Mouse (Mus musculus): ENCODE measurements around the gene Mpdz. TPM values are rescaled to one million over a fixed set of nuclear protein-coding genes. Genes with fewer than 3 reads are reported as not detected.

Mpdz gene
- total RNA-seq, 1 experiment, result 12.7 TPM

DNA sequence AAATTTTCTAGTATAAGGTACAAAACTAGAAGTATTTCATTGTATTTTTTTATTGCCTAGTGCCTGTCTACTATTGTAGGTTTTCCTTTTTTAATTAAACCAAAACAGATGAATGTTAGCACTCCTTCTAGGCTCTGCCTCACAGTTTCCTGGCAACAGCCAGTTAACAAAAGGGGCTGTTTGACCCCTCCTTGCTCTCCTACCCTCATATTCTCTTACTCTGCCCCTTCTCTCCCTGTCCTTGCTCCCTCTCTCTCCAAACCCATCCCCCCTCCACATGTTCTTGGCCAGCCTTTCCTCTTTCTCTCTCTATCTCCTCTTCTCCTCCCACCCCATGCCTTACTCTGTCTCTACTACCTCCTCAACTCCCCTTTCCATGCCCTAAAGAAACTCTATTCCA lies 53.4 kb downstream of the Mpdz start:
- in situ Hi-C loops (cut with MboI; ENCODE audit: low sequenced_read_pairs in 2 of 2, unreplicated experiment in 2 of 2), result no loop called here
- no peaks in the 10 kb centered on the region for H3K36me3 ChIP-seq (ENCODE audit: control insufficient read depth, insufficient read depth, low read length, poor library complexity, severe bottlenecking)
- no peaks in the 10 kb centered on the region for H3K9me3 ChIP-seq (ENCODE audit: control insufficient read depth, insufficient read depth, low read depth, low read length)
- DNase-seq (ENCODE audit: low read depth, low spot score), result no peak
- TF ChIP-seq ZC3H11A (IDR thresholded peaks at IDR 0.05; ENCODE audit: borderline replicate concordance, low read depth, low read length), result no peak
- no peak for TF ChIP-seq HCFC1 (IDR thresholded peaks at IDR 0.05; ENCODE audit: borderline replicate concordance, insufficient read depth, low read length)
- TF ChIP-seq MAFK (IDR thresholded peaks at IDR 0.05; ENCODE audit: insufficient read depth, low read depth, low read length), result no peak
- TF ChIP-seq ZNF384 (IDR thresholded peaks at IDR 0.05; ENCODE audit: low read depth, low read length), result no peak
- TF ChIP-seq CHD2 (IDR thresholded peaks at IDR 0.05; ENCODE audit: low read depth, low read length), result no peak
- H3K27ac ChIP-seq (ENCODE audit: insufficient read depth, low read depth, low read length, poor library complexity, severe bottlenecking), result no peak overlapping the region
- no peak overlapping the region for H3K9ac ChIP-seq (ENCODE audit: insufficient read depth, low read depth, low read length, poor library complexity, severe bottlenecking)
- no peaks in the 10 kb centered on the region for H3K4me1 ChIP-seq (ENCODE audit: control insufficient read depth in 2 of 2, insufficient read depth in 2 of 2, low read length in 2 of 2, poor library complexity in 1 of 2)
- no peak overlapping the region for H3K4me3 ChIP-seq (ENCODE audit: insufficient read depth in 1 of 2, low read depth in 1 of 2, low read length in 2 of 2, poor library complexity in 1 of 2, severe bottlenecking in 1 of 2)

DNA sequence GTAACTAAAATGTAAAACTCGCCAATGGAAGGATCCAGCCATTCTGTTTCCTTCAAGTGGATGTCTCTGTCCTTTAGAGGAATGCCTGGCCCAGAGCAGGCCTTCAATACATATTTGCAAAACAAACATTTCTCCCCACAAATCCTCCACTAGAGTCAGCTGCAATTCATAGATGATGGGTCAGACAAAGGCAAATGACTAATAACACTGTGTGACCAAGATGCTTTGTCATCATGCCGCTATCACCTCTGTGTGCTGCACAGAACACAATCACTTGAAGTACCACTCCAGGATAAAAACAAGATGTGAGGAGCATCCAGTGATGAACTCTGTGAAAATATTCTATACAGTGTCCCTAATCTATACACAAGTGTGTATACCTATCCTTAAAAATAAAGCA lies 55.0 kb downstream of the Mpdz start:
- Histone ChIP-seq H3K36me3 (ENCODE audit: control insufficient read depth, insufficient read depth, low read length, poor library complexity, severe bottlenecking) (no peaks in the 10 kb centered on the region), H3K27ac (ENCODE audit: insufficient read depth, low read depth, low read length, poor library complexity, severe bottlenecking) (no peak overlapping the region), H3K9me3 (ENCODE audit: control insufficient read depth, insufficient read depth, low read depth, low read length) (no peaks in the 10 kb centered on the region), H3K4me3 (ENCODE audit: insufficient read depth in 1 of 2, low read depth in 1 of 2, low read length in 2 of 2, poor library complexity in 1 of 2, severe bottlenecking in 1 of 2) (no peak overlapping the region), H3K9ac (ENCODE audit: insufficient read depth, low read depth, low read length, poor library complexity, severe bottlenecking) (no peak overlapping the region), H3K4me1 (ENCODE audit: control insufficient read depth in 2 of 2, insufficient read depth in 2 of 2, low read length in 2 of 2, poor library complexity in 1 of 2) (no peaks in the 10 kb centered on the region)
- no peak for DNase-seq (ENCODE audit: low read depth, low spot score)
- TF ChIP-seq CHD2 (IDR thresholded peaks at IDR 0.05; ENCODE audit: low read depth, low read length) (no peak), HCFC1 (IDR thresholded peaks at IDR 0.05; ENCODE audit: borderline replicate concordance, insufficient read depth, low read length) (no peak), MAFK (IDR thresholded peaks at IDR 0.05; ENCODE audit: insufficient read depth, low read depth, low read length) (no peak), ZNF384 (IDR thresholded peaks at IDR 0.05; ENCODE audit: low read depth, low read length) (no peak), ZC3H11A (IDR thresholded peaks at IDR 0.05; ENCODE audit: borderline replicate concordance, low read depth, low read length) (no peak)
- in situ Hi-C loops (cut with MboI; ENCODE audit: low sequenced_read_pairs in 2 of 2, unreplicated experiment in 2 of 2), result no loop called here

DNA sequence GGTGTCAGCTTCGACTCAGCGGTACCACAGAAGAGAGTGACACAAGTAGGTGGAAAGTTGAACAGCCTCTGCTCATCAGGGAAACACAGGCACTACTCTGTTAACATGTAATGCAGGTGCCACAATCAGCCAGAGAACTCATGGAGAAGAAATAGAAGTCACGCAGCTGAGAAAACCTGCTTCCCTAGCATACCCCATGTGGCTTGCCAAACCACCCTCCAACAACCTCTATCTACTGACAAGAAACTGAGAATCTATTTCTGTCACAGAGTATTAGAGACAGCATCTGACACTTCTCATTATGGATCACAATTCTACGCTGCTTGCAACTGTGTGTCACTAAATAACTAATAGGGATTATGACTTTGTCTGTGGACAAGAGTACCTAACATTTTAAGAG lies 70.3 kb downstream of the Mpdz start:
- TF ChIP-seq ZNF384 (IDR thresholded peaks at IDR 0.05; ENCODE audit: low read depth, low read length) (no peak), ZC3H11A (IDR thresholded peaks at IDR 0.05; ENCODE audit: borderline replicate concordance, low read depth, low read length) (no peak), MAFK (IDR thresholded peaks at IDR 0.05; ENCODE audit: insufficient read depth, low read depth, low read length) (no peak), HCFC1 (IDR thresholded peaks at IDR 0.05; ENCODE audit: borderline replicate concordance, insufficient read depth, low read length) (no peak), CHD2 (IDR thresholded peaks at IDR 0.05; ENCODE audit: low read depth, low read length) (no peak)
- H3K36me3 ChIP-seq (ENCODE audit: control insufficient read depth, insufficient read depth, low read length, poor library complexity, severe bottlenecking), result no peaks in the 10 kb centered on the region
- H3K4me1 ChIP-seq (ENCODE audit: control insufficient read depth in 2 of 2, insufficient read depth in 2 of 2, low read length in 2 of 2, poor library complexity in 1 of 2), result no peaks in the 10 kb centered on the region

DNA sequence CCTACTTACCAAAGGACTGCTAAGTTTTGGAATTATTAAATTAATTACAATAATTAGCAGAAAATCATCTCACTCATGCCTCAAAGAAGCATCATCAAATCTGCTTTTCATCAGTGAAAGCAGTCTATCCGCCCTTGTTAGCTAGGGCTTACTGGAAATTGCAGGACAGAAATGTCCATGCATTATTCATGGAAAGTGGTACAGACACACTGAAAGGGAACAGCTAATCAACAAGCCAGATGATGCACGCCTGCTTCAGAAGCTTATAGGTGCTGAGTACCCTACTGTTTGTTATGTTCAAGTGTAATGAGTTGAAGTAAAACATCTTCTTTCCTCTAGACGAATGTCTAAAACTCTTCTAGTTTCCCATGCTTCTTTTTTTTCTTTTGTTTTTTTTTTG lies 91.2 kb downstream of the Mpdz start:
- H3K36me3 ChIP-seq (ENCODE audit: control insufficient read depth, insufficient read depth, low read length, poor library complexity, severe bottlenecking), result no peaks in the 10 kb centered on the region

More for the DNA sequence above, 70.3 kb downstream of the Mpdz start:
- in situ Hi-C loops (cut with MboI; ENCODE audit: low sequenced_read_pairs in 2 of 2, unreplicated experiment in 2 of 2), result no loop called here
- no peaks in the 10 kb centered on the region for H3K9me3 ChIP-seq (ENCODE audit: control insufficient read depth, insufficient read depth, low read depth, low read length)
- DNase-seq (ENCODE audit: low read depth, low spot score), result no peak
- H3K4me3 ChIP-seq (ENCODE audit: insufficient read depth in 1 of 2, low read depth in 1 of 2, low read length in 2 of 2, poor library complexity in 1 of 2, severe bottlenecking in 1 of 2), result no peak overlapping the region
- H3K27ac ChIP-seq (ENCODE audit: insufficient read depth, low read depth, low read length, poor library complexity, severe bottlenecking), result no peak overlapping the region
- H3K9ac ChIP-seq (ENCODE audit: insufficient read depth, low read depth, low read length, poor library complexity, severe bottlenecking), result no peak overlapping the region

DNA sequence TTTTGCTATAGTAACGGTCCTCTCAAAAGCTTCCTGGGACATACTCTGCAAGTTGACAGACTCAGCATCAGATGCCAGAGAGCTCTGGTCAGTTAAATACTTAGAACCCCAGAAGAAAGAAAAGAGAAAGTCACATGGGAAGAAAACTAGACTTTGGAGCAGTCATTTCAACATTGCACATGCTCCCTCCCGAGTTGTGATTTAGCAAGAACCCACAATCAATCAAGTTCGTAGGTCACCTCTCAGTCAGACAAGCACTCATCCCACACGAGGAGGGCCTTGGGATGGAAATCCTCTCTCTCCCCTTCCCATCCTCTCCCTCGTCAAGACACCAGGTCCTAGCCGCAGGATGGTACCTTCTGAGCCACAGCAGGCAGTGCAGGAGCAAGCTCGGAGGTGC lies 94.0 kb downstream of the Mpdz start:
- Histone ChIP-seq H3K4me3 (ENCODE audit: insufficient read depth in 1 of 2, low read depth in 1 of 2, low read length in 2 of 2, poor library complexity in 1 of 2, severe bottlenecking in 1 of 2) (no peak overlapping the region), H3K36me3 (ENCODE audit: control insufficient read depth, insufficient read depth, low read length, poor library complexity, severe bottlenecking) (no peaks in the 10 kb centered on the region), H3K9me3 (ENCODE audit: control insufficient read depth, insufficient read depth, low read depth, low read length) (no peaks in the 10 kb centered on the region), H3K9ac (ENCODE audit: insufficient read depth, low read depth, low read length, poor library complexity, severe bottlenecking) (no peak overlapping the region), H3K27ac (ENCODE audit: insufficient read depth, low read depth, low read length, poor library complexity, severe bottlenecking) (no peak overlapping the region), H3K4me1 (ENCODE audit: control insufficient read depth in 2 of 2, insufficient read depth in 2 of 2, low read length in 2 of 2, poor library complexity in 1 of 2) (no peaks in the 10 kb centered on the region)
- DNase-seq (ENCODE audit: low read depth, low spot score), result no peak
- TF ChIP-seq CHD2 (IDR thresholded peaks at IDR 0.05; ENCODE audit: low read depth, low read length) (no peak), ZNF384 (IDR thresholded peaks at IDR 0.05; ENCODE audit: low read depth, low read length) (no peak), HCFC1 (IDR thresholded peaks at IDR 0.05; ENCODE audit: borderline replicate concordance, insufficient read depth, low read length) (no peak), ZC3H11A (IDR thresholded peaks at IDR 0.05; ENCODE audit: borderline replicate concordance, low read depth, low read length) (no peak), MAFK (IDR thresholded peaks at IDR 0.05; ENCODE audit: insufficient read depth, low read depth, low read length) (no peak)
- in situ Hi-C loops (cut with MboI; ENCODE audit: low sequenced_read_pairs in 2 of 2, unreplicated experiment in 2 of 2), result no loop called here

More for the DNA sequence above, 91.2 kb downstream of the Mpdz start:
- H3K9me3 ChIP-seq (ENCODE audit: control insufficient read depth, insufficient read depth, low read depth, low read length), result no peaks in the 10 kb centered on the region
- DNase-seq (ENCODE audit: low read depth, low spot score), result no peak
- no peak overlapping the region for H3K4me3 ChIP-seq (ENCODE audit: insufficient read depth in 1 of 2, low read depth in 1 of 2, low read length in 2 of 2, poor library complexity in 1 of 2, severe bottlenecking in 1 of 2)
- H3K9ac ChIP-seq (ENCODE audit: insufficient read depth, low read depth, low read length, poor library complexity, severe bottlenecking), result no peak overlapping the region
- H3K27ac ChIP-seq (ENCODE audit: insufficient read depth, low read depth, low read length, poor library complexity, severe bottlenecking), result no peak overlapping the region
- in situ Hi-C loops (cut with MboI; ENCODE audit: low sequenced_read_pairs in 2 of 2, unreplicated experiment in 2 of 2), result no loop called here
- H3K4me1 ChIP-seq (ENCODE audit: control insufficient read depth in 2 of 2, insufficient read depth in 2 of 2, low read length in 2 of 2, poor library complexity in 1 of 2), result no peaks in the 10 kb centered on the region
- no peak for TF ChIP-seq ZC3H11A (IDR thresholded peaks at IDR 0.05; ENCODE audit: borderline replicate concordance, low read depth, low read length)
- TF ChIP-seq CHD2 (IDR thresholded peaks at IDR 0.05; ENCODE audit: low read depth, low read length), result no peak
- no peak for TF ChIP-seq MAFK (IDR thresholded peaks at IDR 0.05; ENCODE audit: insufficient read depth, low read depth, low read length)
- TF ChIP-seq ZNF384 (IDR thresholded peaks at IDR 0.05; ENCODE audit: low read depth, low read length), result no peak
- TF ChIP-seq HCFC1 (IDR thresholded peaks at IDR 0.05; ENCODE audit: borderline replicate concordance, insufficient read depth, low read length), result no peak

All from ES-E14 (cell line).